Mouse (Mus musculus) v-Abl transformed pro-B cells (cell line): ENCODE measurements at regions not wholly inside any gene's neighbourhood (a gene's known extent, or its start where the extent isn't known, plus 50 kb on each side); places are given as distances from the start of the nearest gene placed in this dataset.

Experiments used
- in situ Hi-C, 2 experiments: fragments of 400-800 bp; cut with MboI; formaldehyde crosslinking; loops; one replicate each; pipeline ENCODE4 v1.15.1; 2025; ENCODE audit not compliant: unreplicated experiment in 2 of 2

GRCm38 (mm10) chr6:31146779-31147178 is 187.9 kb upstream of the Klf14 start:
- in situ Hi-C loops = no loop called here

- in situ Hi-C loops = no loop called here
These were observed 188.8 kb upstream of the Klf14 start for GRCm38 (mm10) chr6:31147682-31148081.

GRCm38 (mm10) chr6:31148311-31148856 is 189.5 kb upstream of the Klf14 start:
- in situ Hi-C loops = no loop called here

GRCm38 (mm10) chr6:31149164-31149563 is 190.3 kb upstream of the Klf14 start:
- in situ Hi-C loops = no loop called here

GRCm38 (mm10) chr6:31150416-31150815 is 191.5 kb upstream of the Klf14 start:
- in situ Hi-C loops = no loop called here

- in situ Hi-C loops = no loop called here
These were observed 197.0 kb upstream of the Klf14 start for GRCm38 (mm10) chr6:31155857-31156256.

- in situ Hi-C loops = no loop called here
These were observed 198.1 kb upstream of the Klf14 start for GRCm38 (mm10) chr6:31156999-31157398.

- in situ Hi-C loops = no loop called here
These were observed 198.6 kb upstream of the Klf14 start for GRCm38 (mm10) chr6:31157429-31157828.

- in situ Hi-C loops = no loop called here
These were observed 199.8 kb upstream of the Klf14 start for GRCm38 (mm10) chr6:31158648-31159047.

- in situ Hi-C loops = no loop called here
These were observed 200.4 kb upstream of the Klf14 start for GRCm38 (mm10) chr6:31159240-31159639.

GRCm38 (mm10) chr6:31159935-31160670 is 201.2 kb upstream of the Klf14 start:
- in situ Hi-C loops = no loop called here

- in situ Hi-C loops = no loop called here
These were observed 202.8 kb upstream of the Klf14 start for GRCm38 (mm10) chr6:31161445-31162340.

- in situ Hi-C loops = no loop called here
These were observed 206.1 kb upstream of the Klf14 start for GRCm38 (mm10) chr6:31165011-31165410.

GRCm38 (mm10) chr6:31166347-31166746 is 207.5 kb upstream of the Klf14 start:
- in situ Hi-C loops = no loop called here

GRCm38 (mm10) chr6:31167732-31168131 is 208.9 kb upstream of the Klf14 start:
- in situ Hi-C loops = no loop called here

GRCm38 (mm10) chr6:31168730-31169129 is 209.9 kb upstream of the Klf14 start:
- in situ Hi-C loops = no loop called here

- in situ Hi-C loops = no loop called here
These were observed 210.5 kb upstream of the Klf14 start for GRCm38 (mm10) chr6:31169343-31169742.

- in situ Hi-C loops = no loop called here
These were observed 211.2 kb upstream of the Klf14 start for GRCm38 (mm10) chr6:31169868-31170600.

- in situ Hi-C loops = no loop called here
These were observed 213.1 kb upstream of the Klf14 start for GRCm38 (mm10) chr6:31171831-31172569.

GRCm38 (mm10) chr6:31175769-31176168 is 216.9 kb upstream of the Klf14 start:
- in situ Hi-C loops = no loop called here
